Mouse (Mus musculus): ENCODE data around the gene Nutf2. TPM values are rescaled to one million over a fixed set of nuclear protein-coding genes. Genes with fewer than 3 reads are reported as not detected.

Gene Nutf2
- polyA plus RNA-seq, 2 experiments from 2014 or later, result 9.9 to 48.7 TPM

DNA sequence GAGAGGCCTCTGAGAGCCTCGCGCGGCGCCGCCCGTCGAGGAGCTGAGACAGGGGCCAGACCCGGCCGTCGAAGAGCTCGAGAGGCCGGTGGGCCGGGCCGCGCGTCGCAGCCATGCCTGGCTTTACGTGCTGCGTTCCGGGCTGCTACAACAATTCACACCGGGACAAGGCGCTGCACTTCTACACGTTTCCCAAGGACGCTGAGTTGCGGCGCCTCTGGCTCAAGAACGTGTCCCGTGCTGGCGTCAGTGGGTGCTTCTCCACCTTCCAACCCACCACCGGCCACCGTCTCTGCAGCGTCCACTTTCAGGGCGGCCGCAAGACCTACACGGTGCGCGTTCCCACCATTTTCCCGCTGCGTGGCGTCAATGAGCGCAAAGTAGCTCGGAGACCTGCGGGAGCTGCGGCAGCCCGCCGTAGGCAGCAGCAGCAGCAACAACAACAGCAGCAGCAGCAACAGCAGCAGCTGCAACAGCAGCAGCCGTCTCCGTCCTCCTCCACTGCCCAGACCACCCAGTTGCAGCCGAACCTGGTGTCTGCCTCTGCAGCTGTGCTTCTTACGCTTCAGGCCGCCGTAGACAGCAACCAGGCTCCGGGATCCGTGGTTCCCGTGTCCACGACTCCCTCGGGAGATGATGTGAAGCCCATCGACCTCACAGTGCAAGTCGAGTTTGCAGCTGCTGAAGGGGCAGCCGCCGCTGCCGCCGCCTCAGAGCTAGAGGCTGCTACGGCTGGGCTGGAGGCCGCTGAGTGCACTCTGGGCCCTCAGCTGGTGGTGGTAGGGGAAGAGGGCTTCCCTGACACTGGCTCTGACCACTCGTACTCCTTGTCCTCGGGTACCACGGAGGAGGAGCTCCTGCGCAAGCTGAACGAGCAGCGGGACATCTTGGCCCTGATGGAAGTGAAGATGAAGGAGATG lies 4.9 kb upstream of the Nutf2 start:
- peak; percentile 15 for ATAC-seq

DNA sequence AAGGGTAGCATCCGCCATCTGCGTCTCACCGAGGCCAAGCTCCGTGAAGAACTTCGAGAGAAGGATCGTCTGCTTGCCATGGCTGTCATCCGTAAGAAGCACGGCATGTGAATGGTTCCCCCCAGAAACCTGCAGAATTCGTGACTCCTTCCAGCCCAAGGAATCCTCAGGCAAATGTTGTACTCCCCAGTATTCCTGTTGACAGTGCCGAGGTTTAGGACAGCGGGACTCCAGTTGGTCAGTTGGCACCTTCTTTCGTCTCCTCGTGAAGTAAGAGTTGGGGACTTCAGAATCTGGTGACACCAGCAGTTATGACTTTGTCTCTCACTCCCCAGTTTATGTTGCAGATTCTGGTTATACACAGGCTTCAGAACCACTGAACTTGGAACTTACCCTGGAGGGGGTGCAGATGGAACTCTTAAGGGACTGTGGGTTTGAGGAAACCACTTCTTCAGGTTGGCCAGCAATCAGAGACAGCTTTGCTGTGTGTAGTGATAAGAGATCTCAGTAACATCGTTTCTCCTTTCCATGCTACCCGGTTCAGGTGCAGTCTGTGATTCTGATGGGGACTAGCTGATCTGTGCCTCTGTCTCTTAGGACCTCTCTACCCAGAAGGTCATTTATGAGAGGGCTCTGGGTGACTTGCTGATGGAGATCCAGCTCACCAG lies 4.1 kb upstream of the Nutf2 start:
- no peak for ATAC-seq

DNA sequence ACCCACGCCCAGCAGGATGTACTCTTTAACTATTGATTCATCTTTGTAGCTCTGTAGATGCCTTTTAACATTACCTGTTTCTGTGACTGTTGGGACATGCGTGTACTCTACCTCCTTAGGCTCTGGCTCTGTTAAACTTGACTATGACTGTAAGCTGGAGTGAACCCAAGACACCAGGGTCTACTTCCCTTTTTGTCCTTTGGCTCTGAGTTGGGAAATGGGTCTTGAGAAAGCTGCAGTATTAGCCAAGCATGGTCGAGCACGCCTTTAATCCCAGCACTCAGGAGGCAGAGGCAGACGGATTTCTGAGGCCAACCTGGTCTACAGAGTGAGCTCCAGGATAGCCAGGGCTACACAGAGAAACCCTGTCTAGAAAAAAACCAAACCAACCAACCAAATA lies 1.9 kb upstream of the Nutf2 start:
- no peak for ATAC-seq

DNA sequence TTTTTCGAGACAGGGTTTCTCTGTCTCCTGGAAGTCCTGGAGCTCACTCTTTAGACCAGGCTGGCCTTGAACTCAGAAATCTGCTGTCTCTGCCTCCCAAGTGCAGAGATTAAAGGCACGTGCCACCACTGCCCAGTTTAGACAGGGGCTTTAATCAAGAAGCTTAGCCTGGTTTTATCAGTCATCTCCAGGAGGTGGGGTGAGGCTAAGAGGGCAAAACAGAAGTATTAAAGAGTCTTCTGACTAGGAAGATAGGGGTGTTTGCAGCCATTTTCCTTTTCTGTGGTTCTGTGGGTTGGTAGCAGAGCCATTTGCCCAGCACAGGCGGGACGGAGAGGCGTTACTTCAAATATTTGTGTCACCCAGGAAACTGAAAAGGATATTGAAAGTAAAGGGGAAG lies 1.1 kb upstream of the Nutf2 start:
- ATAC-seq, result no peak

DNA sequence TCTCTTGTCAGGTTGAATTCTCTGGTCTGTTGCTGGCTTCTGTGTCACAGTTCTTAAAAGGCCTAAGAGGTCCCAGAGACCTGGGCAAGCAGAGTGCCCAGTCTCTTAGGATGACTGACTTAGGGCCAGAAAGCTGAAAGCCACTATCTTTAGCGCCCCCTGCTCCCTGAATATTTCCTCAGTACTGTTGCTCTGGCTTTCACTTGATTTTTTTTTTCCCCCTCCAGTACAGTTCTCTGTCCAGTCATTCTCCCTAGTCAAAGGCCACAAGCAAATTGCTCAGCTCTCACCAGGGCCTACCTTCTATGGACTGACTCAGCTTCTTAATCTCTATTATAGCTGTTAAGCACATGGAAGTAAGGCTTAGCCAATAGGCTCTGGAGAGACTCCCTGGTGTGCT lies 1.6 kb downstream of the Nutf2 start:
- ATAC-seq, result no peak

DNA sequence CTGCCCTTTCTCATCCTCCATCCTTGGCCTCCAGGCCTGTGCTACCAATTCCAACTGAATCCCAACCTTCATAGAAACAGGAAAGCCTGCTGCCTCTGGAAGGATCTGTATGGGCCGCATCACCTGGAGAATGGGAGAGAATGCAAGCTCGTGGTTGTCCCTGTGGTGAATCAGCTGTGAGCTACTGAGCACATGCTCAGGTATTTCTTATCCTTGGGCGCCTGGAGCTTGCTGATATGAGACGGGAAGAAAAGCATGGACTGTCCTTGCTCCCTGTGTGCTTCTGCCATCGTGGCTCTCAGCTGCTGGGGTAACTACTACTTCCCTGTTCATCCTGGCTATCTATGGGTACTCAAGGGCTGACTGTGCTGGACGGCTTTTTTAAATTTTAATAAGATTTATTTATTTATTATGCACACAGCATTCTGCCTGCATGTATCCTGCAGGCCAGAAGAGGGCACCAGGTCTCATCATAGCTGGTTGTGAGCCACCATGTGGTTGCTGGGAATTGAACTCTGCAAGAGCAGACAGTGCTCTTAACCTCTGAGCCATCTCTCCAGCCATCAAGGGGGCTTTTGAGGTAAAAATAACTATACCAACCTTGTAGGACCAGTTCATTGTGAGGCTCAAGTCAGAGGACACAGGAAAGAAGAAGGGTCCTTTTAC lies 6.1 kb downstream of the Nutf2 start:
- ATAC-seq, result no peak

DNA sequence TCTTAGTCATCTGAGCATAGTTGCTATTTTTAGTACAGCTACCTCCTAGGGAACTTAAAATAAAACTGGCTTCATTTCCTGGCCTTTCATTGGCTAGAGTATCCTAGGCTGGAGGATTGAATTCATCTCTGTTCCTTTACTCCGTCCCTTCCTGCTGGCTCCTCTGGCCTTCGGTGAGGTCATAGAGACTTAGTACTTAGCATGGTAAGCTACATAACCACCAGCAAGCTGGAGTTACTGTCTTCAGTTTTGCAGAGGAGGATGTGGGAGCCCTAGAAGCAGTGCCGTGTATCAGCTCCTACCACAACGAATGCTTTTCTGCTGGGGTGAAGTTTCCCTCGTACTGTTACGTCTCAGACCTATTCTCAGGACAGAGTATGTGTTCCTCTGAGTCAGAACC lies 13.9 kb downstream of the Nutf2 start:
- ATAC-seq, result no peak

DNA sequence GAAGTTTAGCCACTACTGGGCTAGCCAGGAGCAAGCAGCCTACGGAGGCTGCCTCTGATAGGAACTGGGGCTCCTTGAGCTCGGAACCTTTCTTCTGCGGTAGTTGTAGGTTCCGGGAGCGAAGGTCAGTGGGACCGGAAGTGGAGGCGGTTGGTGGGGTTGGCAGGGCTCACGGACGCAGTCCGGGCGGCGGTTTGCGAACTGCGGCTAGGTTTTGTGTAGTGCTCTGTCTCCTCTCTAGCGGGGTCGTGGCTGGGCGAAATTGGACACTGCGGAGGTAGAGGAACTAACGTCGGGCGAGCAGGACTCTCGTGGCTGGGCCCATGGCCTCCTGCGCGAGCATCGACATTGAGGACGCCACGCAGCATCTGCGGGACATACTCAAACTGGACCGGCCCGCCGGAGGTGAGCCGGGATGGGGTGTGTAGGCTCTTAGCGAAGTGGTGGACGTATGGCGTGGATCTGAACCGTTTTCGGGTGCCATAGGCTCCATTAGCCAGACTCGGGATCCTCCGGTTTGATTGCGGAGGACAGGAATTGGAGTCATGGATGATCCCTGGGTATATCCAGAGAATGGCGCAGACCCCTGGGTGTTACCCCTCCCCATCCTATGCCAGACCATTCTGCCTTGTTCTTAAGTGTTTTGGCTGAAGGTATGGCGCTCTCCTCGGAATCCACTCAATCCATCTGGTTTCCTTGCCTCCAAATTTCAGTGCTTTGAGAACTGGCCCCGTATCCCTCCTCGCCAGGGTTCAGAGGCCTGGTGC lies 20.6 kb downstream of the Nutf2 start, which contains the start of gene Edc4:
Gene Edc4, plus strand, starts transcription at position 128 of the 767 bp plus-strand sequence.
- ATAC-seq, result peak; percentile 92

DNA sequence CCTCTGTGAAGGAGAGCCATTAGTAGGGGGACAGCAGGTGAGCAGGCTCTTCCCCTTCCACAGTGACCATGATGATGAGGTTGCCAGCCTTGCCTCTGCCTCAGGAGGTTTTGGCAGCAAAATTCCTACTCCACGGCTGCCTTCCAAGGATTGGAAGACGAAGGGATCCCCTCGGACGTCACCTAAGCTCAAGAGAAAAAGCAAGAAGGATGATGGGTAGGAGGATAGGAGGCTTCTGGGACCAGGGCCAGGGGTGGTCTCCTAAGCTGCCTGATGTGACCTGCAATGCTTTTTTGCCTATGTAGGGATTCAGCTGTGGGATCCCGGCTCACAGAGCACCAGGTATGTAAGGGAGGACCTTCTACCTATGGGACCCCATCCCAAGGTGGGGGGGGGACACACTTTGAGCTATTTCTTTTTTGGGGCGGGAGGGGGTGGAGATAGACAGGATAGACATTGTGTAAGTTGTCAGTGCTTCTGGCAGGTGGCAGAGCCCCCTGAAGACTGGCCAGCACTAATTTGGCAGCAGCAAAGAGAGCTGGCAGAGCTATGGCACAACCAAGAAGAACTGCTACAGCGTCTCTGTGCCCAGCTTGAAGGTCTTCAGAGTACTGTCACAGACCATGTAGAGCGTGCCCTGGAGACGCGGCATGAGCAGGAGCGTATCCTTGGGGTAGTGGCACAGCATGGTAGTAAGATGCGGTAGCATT lies 29.5 kb downstream of the Nutf2 start:
- no peak for ATAC-seq

DNA sequence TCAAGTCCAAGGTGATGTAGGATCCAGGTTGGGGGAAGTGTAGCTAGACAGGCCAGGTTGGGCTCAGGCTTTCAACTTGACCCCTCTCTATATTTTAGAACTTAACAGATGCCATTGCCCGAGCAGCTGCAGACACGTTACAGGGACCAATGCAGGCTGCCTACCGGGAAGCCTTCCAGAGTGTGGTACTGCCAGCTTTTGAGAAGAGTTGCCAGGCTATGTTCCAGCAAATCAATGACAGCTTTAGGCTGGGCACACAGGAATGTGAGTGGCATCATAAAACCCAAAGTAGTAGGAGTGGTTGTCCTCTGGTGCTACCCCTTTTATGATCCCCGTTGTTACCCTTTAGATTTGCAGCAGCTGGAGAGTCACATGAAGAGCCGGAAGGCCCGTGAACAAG lies 30.5 kb downstream of the Nutf2 start:
- no peak for ATAC-seq

DNA sequence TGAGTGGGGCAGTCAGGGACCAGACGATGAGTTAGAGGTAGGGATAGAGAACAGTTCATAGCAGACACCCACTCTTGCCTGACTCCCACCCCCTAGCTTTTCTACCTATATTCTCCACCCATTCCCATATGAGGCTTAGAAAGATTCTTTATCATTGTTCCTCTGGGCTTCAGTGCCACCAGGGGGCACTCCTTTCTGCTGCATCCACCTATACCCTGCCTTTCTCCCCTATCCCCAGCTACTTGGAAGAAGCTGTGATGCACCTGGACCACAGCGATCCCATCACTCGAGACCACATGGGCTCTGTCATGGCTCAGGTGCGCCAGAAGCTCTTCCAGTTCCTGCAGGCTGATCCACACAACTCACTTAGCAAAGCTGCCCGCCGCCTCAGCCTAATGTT lies 32.1 kb downstream of the Nutf2 start:
- peak; percentile 49 for ATAC-seq

DNA sequence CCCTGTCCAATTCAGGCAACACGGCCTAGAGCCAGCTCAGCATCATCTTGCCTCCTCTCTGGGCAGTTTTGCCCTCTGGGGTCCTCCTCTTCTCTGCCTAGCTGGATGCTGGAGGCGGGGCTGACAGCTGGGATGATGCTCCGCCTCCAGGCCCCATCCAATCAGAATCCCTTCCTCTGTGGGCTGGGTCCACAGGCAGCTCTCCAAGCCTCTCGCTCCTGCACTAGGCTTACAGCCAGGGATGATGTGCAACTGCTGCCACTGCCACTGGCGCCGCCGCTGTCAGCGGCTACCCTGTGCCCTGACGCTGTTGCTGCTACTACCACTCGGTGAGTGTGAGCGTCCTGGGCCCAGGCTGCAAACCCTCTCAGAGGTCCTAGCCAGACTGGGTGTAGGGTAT lies 33.0 kb downstream of the Nutf2 start, which contains the start of gene Nrn1l:
Gene Nrn1l, plus strand, starts transcription at position 229 of the 400 bp plus-strand sequence.
- no peak for ATAC-seq

DNA sequence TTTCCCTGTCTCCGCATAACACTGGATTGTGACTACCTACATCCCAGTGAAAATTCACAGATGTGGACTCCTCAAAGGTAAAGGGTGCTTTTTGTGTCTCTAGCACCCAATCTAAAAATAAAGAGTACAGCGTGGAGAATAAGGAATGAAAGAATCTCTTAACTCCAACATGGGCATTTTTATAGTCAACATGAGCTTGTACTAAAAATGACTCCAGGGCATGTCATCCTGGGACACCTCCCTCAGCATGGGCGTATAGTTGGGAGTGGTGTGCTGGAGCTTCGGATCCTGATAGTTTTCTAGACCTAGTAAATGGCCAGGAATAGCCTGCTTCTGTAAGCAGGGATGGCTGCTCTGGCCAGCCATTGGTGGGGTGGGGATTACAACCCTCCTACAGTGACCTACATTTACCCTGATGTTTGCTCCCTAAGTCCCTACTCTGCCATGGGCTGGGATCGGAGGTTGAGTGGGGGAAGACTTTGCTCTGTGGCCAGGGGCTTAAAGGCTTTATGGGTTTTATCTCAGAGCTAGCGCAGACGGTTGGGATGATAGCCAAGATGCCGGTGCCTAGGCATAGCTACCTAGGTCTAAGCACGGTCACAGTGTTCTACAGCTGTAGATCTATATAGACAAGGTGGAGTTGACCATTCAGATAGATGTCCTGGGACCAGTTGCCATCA lies 37.6 kb downstream of the Nutf2 start:
- ATAC-seq, result no peak

DNA sequence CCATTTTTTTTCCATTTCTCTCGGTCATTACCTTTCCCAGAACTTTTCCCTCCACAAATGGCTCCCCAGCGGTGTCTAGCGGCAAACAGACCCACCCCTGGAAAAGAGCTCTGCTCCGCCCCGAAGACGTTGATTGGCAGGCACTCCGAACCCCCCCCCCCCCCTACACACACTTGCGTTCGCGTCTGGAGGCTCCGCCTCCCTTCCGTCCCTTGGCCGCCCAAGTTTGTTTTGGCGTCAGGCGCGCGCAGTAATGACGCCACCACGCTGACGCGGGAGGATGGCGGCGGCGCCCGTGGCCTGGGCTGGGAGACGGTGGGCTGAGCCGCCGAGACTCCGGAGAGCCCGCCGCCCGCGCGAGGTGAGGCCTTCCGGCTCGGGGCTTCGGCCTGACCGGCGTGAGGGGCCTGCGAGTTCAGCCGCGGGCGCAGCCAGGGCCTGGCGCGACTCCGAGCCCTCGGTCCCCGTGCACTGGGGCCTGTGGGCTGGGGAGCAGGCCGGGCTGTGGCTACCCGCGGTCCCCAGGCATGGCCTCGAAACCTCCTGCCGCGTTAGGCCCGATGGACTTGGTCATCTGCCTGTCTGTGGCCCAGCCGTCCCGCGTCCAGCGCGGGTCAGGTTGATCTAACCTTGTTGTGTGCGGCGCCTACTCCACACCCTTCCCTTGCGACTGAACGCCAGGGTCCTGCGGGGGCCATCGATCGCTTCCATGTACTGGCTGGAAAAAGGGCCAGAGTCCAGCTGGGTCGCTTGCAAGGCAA lies 40.0 kb downstream of the Nutf2 start, which contains the start of gene Pskh1:
Gene Pskh1, plus strand, starts transcription at position 262 of the 761 bp plus-strand sequence.
- peak; percentile 91 for ATAC-seq

DNA sequence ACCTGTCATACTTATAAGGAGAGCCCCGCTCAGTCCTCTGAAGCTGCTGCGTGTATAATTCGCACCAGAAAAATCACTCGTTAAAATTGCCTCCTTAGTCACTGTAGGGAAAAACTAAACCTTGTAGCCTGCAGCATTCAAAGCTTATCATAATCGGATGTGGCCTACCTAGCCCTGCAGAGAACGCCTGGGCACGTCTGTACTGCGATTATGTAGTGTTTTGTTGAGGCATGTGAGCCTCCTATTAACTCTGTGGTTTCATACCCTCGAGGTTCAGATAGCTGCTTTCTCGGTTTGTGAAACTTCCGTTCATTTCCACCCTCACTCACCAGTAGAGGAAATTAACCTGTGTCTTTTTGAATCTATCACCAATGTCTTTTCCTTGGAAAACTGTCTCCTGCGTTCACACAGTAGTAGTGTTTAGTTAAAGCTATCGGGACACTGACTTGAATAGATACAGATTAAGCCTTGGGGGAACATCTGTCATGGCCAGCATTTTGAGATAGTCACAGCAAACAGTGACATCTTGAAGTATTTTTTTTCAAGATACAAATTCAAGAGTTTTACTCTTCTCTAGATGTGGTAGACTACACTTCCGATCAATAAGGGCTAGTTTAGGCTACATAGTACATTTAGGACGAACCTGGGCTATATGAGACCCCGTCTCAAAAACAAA lies 40.7 kb downstream of the Nutf2 start:
- ATAC-seq, result peak; percentile 74

DNA sequence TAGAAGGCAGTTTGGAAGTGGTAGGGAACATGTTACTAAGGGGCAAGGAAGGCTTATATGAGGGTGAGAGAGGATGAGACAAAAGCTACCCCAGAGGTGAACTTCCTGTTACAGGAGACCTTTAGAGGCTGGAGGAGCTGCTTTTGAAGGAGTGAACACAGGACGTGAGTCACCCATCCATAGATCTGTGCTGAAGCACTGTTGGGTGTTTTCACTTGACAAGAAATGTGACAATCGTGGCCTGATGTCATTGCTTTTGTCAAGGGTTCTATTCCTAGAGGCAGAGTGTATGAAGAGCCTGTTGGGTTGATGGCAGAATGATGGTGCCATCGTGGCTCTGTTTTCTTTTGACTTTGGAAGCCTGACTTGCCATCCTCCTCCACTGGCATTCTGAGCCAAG lies 59.0 kb downstream of the Nutf2 start:
- peak; percentile 96 for ATAC-seq

DNA sequence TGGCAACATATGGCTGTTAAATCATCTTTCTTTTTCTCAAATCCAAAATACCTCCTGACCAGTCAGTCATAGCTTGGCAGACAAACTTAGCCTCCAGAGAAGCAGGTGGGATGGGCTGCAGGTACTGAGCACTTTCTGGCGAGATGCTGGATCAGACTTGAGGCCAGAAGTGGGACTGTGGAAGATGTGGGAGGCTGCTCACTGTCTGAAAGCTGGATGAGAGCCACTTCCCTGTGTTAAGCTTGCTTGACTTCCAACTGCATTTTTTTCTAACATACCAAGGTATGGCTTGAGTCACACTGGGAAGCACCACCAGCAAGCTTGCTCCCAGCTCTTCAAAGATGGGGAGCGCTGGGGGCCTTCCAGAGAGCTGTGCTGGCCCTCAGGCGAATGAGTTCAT lies 64.7 kb downstream of the Nutf2 start:
- ATAC-seq, result no peak
